Mouse (Mus musculus) lung, postnatal 25 days (tissue): ENCODE data around the gene Ppp1r1b.

Experiments used
- DNase-seq: peaks from one replicate; pipeline ENCODE4 v3.0.0; 2022; ENCODE audit warnings: low spot score

Gene Ppp1r1b

DNA sequence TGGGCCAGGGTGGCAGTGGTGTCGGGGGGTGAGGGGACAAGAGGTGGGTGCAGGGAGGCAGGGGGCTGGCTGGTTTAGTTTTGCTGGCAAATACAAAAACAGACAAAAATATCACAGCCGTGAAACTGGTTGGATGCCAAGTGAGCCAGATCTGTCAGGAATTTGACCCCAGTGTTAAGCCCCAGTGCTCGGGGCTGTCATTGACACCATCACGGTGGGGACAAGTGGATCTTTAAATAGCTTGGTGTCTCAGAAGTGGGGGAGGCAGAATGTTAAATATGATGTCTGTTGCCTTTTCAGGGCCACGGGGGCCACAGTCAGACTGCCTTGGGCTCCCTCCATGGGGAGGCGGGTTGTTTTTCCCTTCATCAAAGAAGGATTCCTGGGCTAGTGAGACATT is 46.1 kb downstream of the Ppp1r1b start:
- DNase-seq: no peak

DNA sequence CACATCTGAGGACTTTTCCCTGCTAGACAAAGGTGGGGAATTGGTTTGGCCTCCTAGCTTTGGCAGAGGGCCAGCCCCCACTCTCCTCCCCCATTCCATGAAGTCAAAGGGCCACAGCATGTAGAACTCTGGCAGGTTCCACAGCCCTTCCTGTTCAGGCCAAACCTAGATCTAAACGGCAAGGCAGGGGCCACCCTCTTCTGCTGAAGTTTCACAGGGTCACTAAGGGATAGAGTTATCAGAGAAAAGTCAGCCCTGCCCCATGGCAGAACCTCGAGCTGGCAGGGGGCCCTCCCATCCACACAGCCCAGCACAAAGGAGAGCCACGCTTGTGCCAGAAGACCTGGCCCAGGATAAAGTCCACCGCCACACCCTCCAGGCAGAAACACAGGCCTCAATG is 46.8 kb downstream of the Ppp1r1b start:
- no peak for DNase-seq

DNA sequence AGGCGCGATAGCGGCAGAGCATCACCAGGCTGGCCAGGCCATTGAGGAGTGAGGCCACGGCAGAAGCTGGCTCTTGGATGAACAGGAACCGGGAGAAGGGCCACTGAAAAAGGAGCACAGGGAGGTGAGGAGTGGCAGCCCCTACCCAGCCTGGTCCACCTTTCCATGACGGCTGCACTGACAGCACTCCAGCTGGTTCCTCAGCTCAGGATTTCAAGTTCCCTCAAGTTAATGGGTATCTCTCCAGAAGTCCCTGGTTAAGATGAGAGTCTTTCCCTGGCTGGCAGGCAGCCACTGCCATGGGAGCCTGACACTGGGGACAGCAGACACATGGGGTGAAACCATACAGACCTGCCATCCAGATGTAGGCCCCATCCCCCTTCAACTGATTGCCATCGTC is 49.7 kb downstream of the Ppp1r1b start:
- DNase-seq: no peak

DNA sequence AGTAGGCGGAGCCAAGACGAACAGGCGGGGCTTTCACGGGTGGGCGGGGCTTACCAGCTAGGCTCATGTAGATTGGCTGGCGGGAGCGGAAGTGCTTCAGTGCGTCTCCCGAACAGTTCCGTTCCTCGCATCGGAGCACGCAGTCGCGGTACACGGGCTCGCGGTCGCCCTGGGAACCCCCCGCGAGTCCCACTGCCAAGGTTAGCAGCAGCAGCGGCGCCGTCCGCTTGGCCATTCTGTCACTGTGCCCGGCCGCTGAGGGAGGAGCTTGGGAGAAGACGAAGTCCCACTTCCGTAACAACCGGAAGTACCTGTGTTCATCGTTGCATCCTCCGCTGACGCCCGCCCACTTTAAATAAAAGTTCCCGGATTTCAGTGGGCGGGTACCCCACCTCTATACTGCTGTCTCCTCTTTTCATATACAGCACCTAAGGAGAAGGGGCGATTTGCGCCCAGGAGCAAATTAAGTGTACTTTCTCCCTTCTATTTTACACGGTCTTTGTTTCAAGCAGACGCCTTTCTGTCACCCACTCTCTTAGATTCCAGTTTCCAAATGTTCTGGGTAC is 52.0 kb downstream of the Ppp1r1b start, which contains the start of gene Pgap3:
Pgap3 (minus strand) TSS at position 330 of the 566 bp plus-strand sequence.
- peak; percentile 86 for DNase-seq

DNA sequence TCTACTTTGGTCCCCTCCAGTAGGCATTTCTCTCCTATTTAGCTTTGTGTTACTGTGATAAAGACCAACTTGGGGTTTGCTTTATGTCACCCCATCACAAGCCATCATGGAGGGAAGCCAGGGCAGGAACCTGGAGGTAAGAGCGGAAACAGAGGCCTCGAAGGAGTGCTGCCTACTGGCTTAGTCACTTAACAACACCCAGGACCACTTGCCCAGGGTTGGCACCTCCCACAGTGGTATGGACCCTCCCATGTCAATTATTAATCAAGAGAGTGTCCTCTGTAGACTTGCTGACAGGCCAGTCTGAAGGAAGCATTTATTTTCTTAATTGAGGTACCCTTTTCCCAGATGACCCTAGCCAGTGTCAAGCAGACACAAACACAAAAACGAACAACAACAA is 52.6 kb downstream of the Ppp1r1b start:
- DNase-seq: no peak

DNA sequence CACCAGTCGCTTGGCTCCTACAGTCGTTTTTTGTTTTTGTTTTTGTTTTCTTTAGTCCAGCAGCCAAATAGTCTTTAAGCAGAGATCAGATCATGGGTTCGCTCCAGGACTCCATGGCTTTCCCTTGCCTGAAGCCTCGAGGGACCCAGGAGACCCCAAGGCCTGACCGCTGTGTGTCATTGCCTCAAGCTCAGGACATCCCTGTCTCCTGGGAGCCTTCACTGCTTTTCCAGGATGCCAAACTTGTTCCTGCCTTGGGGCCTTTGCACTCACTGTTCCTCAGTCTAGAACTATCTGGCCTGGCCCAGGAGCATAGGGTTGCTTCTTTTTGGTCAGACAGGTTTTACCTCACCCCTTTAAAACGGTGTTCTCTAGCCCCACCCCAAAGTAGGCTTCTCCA is 58.4 kb downstream of the Ppp1r1b start:
- no peak for DNase-seq
